Mouse (Mus musculus): ENCODE data around the gene Ptcd3. TPM values are rescaled to one million over a fixed set of nuclear protein-coding genes. Genes with fewer than 3 reads are reported as not detected.

The Ptcd3 gene
- total and polyA plus RNA-seq, 3 experiments: 93.5 to 156 (median 94.3) TPM

DNA sequence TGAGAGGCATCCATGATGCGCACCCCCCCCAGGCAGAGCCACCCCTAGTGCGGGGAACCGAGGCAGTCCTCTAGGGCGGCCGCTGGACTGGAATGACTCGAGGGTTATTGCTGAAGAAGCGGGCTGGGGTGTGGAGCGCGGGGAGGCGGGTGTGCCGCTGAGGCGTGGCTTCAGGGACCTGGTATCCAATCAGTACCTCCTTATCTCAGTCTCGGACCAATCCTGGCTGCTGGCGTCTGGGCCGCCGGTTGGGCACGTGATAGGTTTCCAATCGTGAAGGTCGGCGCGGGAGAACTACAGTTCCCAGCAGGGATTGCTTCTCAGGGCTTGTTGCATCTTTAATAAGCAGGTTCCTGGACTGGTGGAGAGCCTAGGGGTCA, 77.0 kb downstream of the Ptcd3 start (continued):
- TF ChIP-seq POLR2A (IDR thresholded peaks at IDR 0.05; ENCODE audit: control insufficient read depth in 1 of 2, insufficient read depth in 1 of 2, low read depth in 1 of 2, low read length in 2 of 2, poor library complexity in 1 of 2) (peak in 1 of 2 experiments; percentile 22; a peak in 3 of 4 replicates), RCOR1 (IDR thresholded peaks at IDR 0.05; ENCODE audit: low read depth, low read length) (no peak), MYC (IDR thresholded peaks at IDR 0.05; ENCODE audit: low read depth, low read length) (no peak; the same call in 1 of the 2 replicates), MXI1 (IDR thresholded peaks at IDR 0.05; ENCODE audit: low read depth, low read length) (no peak), MAFK (IDR thresholded peaks at IDR 0.05; ENCODE audit: borderline replicate concordance, low read depth, low read length) (no peak), MAX (IDR thresholded peaks at IDR 0.05; ENCODE audit: low read length) (peak; percentile 89), MEF2A (IDR thresholded peaks at IDR 0.05; ENCODE audit: extremely low read depth, insufficient replicate concordance, low read depth, low read length, poor library complexity, severe bottlenecking) (no peak)

GRCm38 (mm10) chr6:71830690-71831580, 77.6 kb downstream of the Ptcd3 start, which contains the start of gene Immt:
TSS of gene Immt (plus strand) at chr6:71831331.
- Histone ChIP-seq H3K27me3 (ENCODE audit: control insufficient read depth in 1 of 2, insufficient read depth in 2 of 2, low read length in 2 of 2) (no peaks in the 10 kb centered on the region), H3K79me2 (ENCODE audit: control insufficient read depth, insufficient read depth, low read length, poor library complexity) (peaks cover 25% of the 10 kb centered on the region), H3K36me3 (ENCODE audit: control insufficient read depth in 1 of 2, insufficient read depth in 2 of 2, low read length in 2 of 2) (peaks cover 14 to 15% of the 10 kb centered on the region in 2 experiments), H3K9me3 (replicated peaks; ENCODE audit: insufficient read depth, low read length) (no peaks in the 10 kb centered on the region), H3K4me3 (ENCODE audit: control insufficient read depth in 1 of 2, insufficient read depth in 1 of 2, low read depth in 2 of 2, low read length in 2 of 2) (peak within 1 kb of the TSS; percentile 87 to 93), H3K4me1 (ENCODE audit: control insufficient read depth in 1 of 2, insufficient read depth in 2 of 2, low read length in 2 of 2) (peaks cover 5 to 9% of the 10 kb centered on the region in 2 experiments; a peak in 2 of 4 replicates), H3K9ac (ENCODE audit: control insufficient read depth, low read depth, low read length, poor library complexity, severe bottlenecking) (peak within 1 kb of the TSS; percentile 95), H3K27ac (ENCODE audit: control insufficient read depth, low read depth, low read length) (peak within 1 kb of the TSS; percentile 89)
- DNase-seq (ENCODE audit: low read depth, low spot score): peak; percentile 97
- no peak for TF ChIP-seq CTCF (IDR thresholded peaks at IDR 0.05 in 2 of 3, conservative IDR thresholded peaks at IDR 0.05 in 1 of 3; ENCODE audit: control insufficient read depth in 1 of 3, insufficient read depth in 1 of 3, low read depth in 2 of 3, low read length in 3 of 3, poor library complexity in 1 of 3, severe bottlenecking in 1 of 3)
- 0 out of 2 replicates have a peak, but pooled peaks have one; percentile 57 for TF ChIP-seq TBP (IDR thresholded peaks at IDR 0.05; ENCODE audit: low read depth, low read length)
- TF ChIP-seq SIN3A (IDR thresholded peaks at IDR 0.05; ENCODE audit: low read length): peak; percentile 52
- peak; percentile 97 for TF ChIP-seq CHD1 (IDR thresholded peaks at IDR 0.05; ENCODE audit: low read depth, low read length)
- TF ChIP-seq ZKSCAN1 (IDR thresholded peaks at IDR 0.05; ENCODE audit: low read depth, low read length): no peak
- no peak for TF ChIP-seq USF1 (IDR thresholded peaks at IDR 0.05; ENCODE audit: low read depth, low read length)
- peak; percentile 92 for TF ChIP-seq NRF1 (IDR thresholded peaks at IDR 0.05; ENCODE audit: insufficient read depth, low read depth, low read length, poor library complexity, severe bottlenecking)
- TF ChIP-seq ZMIZ1 (IDR thresholded peaks at IDR 0.05; ENCODE audit: low read depth, low read length): peak; percentile 88
- peak; percentile 92 for TF ChIP-seq HCFC1 (IDR thresholded peaks at IDR 0.05; ENCODE audit: low read depth, low read length)
- peak; percentile 70 for TF ChIP-seq MXI1 (IDR thresholded peaks at IDR 0.05; ENCODE audit: low read depth, low read length)
- TF ChIP-seq JUND (IDR thresholded peaks at IDR 0.05; ENCODE audit: low read depth, low read length): 0 out of 2 replicates have a peak, but pooled peaks have one; percentile 24
- TF ChIP-seq POLR2A (IDR thresholded peaks at IDR 0.05; ENCODE audit: control insufficient read depth in 1 of 2, insufficient read depth in 1 of 2, low read depth in 1 of 2, low read length in 2 of 2, poor library complexity in 1 of 2): peak; percentile 85 to 89
- TF ChIP-seq NELFE (IDR thresholded peaks at IDR 0.05; ENCODE audit: low read depth, low read length): peak; percentile 92
- no peak for TF ChIP-seq MAFK (IDR thresholded peaks at IDR 0.05; ENCODE audit: borderline replicate concordance, low read depth, low read length)
- 0 out of 2 replicates have a peak, but pooled peaks have one; percentile 19 for TF ChIP-seq POLR2AphosphoS5 (IDR thresholded peaks at IDR 0.05; ENCODE audit: borderline replicate concordance, low read depth, low read length)
- peak; percentile 90 for TF ChIP-seq ELF1 (IDR thresholded peaks at IDR 0.05; ENCODE audit: low read depth, low read length)
- TF ChIP-seq RAD21 (IDR thresholded peaks at IDR 0.05; ENCODE audit: low read depth, low read length): no peak
- no peak; the same call in 1 of the 2 replicates for TF ChIP-seq MAX (IDR thresholded peaks at IDR 0.05; ENCODE audit: low read length)
- 0 out of 4 replicates have a peak, but pooled peaks have one; percentile 11 for TF ChIP-seq EP300 (IDR thresholded peaks at IDR 0.05; ENCODE audit: low read depth in 1 of 2, low read length in 2 of 2)
- no peak for TF ChIP-seq TAL1 (IDR thresholded peaks at IDR 0.05; ENCODE audit: low read length)
- peak; percentile 19; the same call in 1 of the 2 replicates for TF ChIP-seq ETS1 (IDR thresholded peaks at IDR 0.05; ENCODE audit: low read depth, low read length)
- TF ChIP-seq RCOR1 (IDR thresholded peaks at IDR 0.05; ENCODE audit: low read depth, low read length): no peak
- TF ChIP-seq USF2 (IDR thresholded peaks at IDR 0.05; ENCODE audit: borderline replicate concordance in 1 of 2, insufficient read depth in 1 of 2, low read depth in 1 of 2, low read length in 2 of 2): no peak; a peak in 1 of 4 replicates
- TF ChIP-seq GABPA (IDR thresholded peaks at IDR 0.05; ENCODE audit: low read depth, low read length): no peak
- 0 out of 2 replicates have a peak, but pooled peaks have one; percentile 52 for TF ChIP-seq E2F4 (IDR thresholded peaks at IDR 0.05; ENCODE audit: borderline replicate concordance, low read depth, low read length)
- TF ChIP-seq BHLHE40 (IDR thresholded peaks at IDR 0.05; ENCODE audit: borderline replicate concordance, low read depth, low read length): 0 out of 2 replicates have a peak, but pooled peaks have one; percentile 3
- peak; percentile 58 for TF ChIP-seq ZC3H11A (IDR thresholded peaks at IDR 0.05; ENCODE audit: low read depth, low read length)
- TF ChIP-seq MYC (IDR thresholded peaks at IDR 0.05; ENCODE audit: low read depth, low read length): peak; percentile 72
- peak; percentile 88 for TF ChIP-seq ZNF384 (IDR thresholded peaks at IDR 0.05; ENCODE audit: low read depth, low read length)
